Mouse (Mus musculus) testis, postnatal 10 days (tissue): ENCODE data around the gene Mrpl23.

Experiments
- DNase-seq: peaks from one replicate; pipeline ENCODE4 v3.0.0; 2021; ENCODE audit warnings: low spot score

The Mrpl23 gene

DNA sequence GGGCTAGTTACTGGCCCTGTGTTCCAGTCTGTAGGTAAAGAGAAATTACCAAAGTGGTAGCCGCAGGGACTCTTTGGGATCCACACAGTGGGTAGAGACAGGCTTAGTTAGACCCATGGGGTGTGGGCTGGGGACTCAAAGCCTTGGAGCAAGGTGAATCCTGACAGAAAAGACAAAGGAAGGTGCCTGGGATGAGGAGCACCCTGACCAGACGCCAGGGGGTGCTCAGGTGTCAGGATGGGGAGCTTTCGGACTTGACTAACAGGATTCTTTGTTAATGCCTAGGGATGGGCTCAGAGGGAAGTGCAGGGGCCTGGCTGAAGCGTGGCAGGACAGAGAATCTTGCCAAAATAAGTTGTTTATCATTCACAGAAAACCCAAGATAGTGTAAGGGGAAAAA, 10.1 kb upstream of the Mrpl23 start:
- peak; percentile 82 for DNase-seq

GRCm38 (mm10) chr7:142523200-142523990, 9.1 kb upstream of the Mrpl23 start:
- no peak for DNase-seq

GRCm38 (mm10) chr7:142525342-142526178, 6.9 kb upstream of the Mrpl23 start:
- no peak for DNase-seq

DNA sequence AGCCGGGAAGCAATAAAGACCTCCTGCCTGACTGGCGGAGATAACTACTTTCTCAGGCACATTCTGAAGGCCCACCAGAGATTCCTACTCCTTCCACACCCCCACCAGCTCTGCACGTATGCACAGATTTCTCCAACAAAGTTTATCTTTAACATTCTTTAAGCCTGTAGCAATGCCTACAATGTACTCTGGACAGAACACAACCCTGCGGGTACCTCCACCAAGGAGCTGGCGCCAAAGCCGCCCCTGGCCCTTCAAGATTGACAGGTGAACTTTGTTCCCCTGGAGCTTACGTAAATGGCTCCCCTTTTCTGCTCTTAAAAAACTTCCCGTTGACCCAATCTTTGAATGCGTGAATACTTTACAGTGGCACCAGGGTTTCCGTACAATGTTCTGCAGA, 3.1 kb upstream of the Mrpl23 start:
- DNase-seq = no peak

- DNase-seq = no peak
Measured at GRCm38 (mm10) chr7:142531973-142532521, 439 bp upstream of the Mrpl23 start.

DNA sequence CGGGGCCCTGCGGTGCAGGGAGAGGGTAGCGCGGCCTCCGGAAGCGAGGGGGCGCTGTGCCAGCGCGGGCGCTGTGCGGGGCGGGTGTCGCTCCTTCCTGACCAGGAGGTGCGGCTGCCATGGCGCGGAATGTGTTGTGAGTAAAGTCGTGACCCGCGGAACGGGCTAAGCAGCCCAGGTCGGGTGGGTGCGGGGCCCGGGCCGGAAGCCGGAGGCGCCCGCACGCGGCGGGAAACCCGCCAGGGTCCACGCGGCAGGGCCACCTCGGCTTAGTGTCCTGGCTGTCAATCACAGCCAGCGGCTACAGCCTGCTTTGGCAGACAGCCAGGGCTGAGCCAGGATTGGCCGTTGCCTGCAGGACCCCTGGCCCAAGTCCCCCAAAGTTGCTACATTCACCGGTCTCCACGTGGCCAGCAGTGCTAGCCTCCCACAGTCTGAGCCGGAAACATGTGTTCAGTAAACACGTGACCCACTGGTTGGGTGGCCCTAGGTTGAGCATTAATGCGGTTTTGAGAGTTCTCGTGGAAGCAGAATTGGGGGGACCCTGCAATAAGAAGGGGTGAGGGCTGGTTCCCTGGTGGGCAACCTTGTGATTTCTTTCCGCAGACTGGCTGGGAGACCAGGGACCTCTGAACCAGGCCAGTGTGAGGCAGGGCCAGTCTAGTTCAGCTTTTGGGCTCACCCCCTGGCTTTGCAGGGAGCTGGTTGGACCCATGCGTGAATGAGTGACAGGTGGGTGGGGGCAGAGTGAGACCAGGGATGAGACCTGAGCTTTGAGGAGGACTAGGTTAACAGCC, 771 bp downstream of the Mrpl23 start:
- DNase-seq = peak; percentile 95

- no peak for DNase-seq
Measured at GRCm38 (mm10) chr7:142535116-142535515, 2.6 kb downstream of the Mrpl23 start.

- DNase-seq = no peak
Measured at GRCm38 (mm10) chr7:142535832-142536231, 3.3 kb downstream of the Mrpl23 start.

DNA sequence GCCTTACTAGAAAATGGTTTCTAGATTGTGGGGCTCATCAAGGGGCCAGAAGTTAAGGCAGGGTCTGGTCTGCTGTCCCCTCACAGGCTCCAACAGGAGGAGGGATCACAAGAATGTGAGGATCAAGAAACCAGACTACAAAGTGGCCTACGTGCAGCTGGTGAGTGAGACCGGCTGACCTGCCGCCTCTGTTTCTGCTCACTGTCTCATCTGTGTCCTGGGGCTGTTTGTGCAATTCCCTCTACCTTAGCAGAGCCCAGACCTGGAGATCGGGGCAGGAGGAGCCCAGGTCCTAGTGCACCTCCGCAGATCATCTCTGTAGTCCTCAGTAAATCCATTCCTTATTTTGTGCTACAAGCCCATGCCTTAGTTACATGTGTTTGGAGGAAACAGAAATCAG, 4.7 kb downstream of the Mrpl23 start:
- DNase-seq = no peak

DNA sequence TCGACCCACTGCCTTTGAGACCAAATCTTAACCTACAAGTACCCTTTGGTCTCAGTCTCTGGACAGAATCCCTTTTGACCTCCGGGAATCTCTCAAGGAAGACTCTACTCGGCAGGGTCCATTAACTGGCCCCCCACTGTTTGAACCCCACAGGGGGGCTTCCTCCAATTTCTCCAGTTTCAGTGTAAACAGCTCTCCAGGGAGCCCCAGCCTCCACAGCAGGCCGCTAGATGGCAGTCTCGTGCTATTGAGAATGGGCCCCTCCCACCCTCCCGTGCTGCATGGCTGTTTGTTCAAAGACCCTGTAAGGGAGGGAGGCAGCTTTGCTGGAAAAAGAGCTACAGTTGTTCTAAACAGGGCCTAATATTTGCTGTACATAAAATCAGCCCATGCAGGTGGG, 5.4 kb downstream of the Mrpl23 start:
- DNase-seq = peak; percentile 87

DNA sequence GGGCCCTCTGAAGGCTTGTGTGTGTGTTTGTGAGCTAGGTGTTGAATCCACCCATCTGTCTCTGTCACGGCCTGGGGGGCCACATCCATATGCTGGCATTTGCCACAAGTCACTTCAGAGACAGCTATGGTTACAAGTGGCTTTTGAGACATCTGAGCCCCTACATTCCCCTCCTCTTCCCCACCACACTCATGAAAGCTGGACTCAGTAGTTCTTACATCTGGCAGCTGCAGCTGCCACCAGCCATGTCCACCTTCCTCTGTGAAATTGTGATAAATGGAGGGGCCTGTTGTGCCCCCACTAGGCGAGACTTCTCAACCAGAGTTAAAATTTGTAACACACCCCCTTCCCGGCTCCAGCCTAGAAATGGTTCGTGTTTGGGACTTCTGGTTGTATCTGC, 5.8 kb downstream of the Mrpl23 start:
- no peak for DNase-seq

DNA sequence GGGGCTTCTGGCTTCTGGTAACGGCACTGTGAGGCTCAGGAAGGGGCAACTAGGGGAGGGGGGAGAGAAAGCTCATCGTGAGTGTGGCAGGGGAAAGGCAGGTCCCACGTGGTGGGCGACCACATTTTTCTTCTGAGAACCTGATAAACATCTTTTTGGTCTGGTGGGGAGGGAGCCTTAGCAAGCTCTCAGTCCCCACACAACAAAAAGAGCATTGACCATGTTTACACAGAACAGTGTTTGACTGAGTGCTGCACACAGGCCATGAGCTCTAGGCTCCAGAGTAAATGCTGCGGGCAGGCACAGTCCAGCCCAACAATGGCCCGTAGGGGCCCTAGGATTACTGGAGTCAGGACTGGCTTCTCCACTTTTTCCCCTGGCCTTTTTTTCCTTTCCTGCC, 6.3 kb downstream of the Mrpl23 start:
- DNase-seq = no peak

- DNase-seq = no peak
Measured at GRCm38 (mm10) chr7:142539828-142540227, 7.3 kb downstream of the Mrpl23 start.

GRCm38 (mm10) chr7:142542771-142543303, 10.4 kb downstream of the Mrpl23 start:
- DNase-seq = no peak

- no peak for DNase-seq
Measured at GRCm38 (mm10) chr7:142545967-142546366, 13.5 kb downstream of the Mrpl23 start.

DNA sequence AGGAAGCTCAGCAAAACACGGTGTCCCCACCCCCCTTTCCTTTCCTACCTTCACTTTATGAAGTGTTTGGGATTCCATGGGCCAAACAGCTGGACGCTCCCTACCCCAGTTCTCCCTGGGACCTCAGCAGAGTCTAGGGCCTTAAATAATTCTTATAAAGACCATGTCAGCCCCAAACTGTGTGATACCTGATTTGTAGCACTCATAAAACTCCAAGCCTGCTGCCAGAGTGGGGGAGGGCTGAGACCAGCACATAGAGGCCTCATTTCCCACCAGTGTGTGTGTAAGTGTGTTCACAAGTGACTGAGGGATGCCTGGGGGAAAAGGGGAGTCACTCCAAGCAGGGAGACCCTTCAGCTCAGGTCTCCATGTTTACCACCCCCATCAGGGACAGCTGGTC, 15.4 kb downstream of the Mrpl23 start:
- DNase-seq = no peak

- DNase-seq = no peak
Measured at GRCm38 (mm10) chr7:142548706-142549105, 16.2 kb downstream of the Mrpl23 start.

DNA sequence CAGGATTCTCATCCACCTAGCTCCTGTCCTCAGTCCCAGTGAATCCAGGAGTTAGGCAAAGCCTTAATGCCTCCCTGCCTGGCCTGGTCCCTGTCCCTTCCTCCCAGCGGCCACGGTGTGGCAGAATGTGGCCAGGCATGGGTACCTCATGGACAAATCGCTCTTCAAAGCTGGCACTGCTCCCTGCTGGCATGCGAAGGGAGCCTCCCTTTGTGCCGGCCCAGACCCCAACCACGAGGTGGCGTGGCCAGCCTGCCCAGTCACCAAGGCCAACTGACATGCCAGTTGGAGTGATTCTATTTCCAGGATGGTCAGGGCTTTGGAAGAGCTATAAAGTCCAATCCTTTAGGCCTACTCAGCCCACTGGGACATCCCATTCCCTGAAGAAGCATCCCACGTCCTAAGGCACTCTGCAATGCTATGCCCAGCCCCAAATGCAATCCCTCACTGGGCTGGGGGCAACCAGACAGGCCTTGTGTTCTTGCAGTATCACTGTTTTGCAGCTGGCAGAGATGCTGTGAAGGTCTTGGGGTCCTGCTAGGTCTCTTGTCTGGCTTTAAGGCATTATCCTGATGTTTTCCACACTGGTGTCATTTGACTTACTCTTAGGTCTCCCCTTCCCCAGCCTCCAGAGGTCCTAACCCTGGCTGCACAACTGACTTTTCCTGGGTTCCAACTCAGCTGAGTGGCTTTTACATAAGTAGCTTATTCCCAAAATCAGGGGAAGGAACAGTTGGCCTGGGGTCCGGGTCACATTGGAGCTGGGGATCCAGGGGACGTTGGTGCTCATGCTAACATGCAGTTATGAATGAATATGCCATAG, 17.7 kb downstream of the Mrpl23 start:
- DNase-seq = peak; percentile 79

- no peak for DNase-seq
Measured at GRCm38 (mm10) chr7:142550935-142551373, 18.5 kb downstream of the Mrpl23 start.

DNA sequence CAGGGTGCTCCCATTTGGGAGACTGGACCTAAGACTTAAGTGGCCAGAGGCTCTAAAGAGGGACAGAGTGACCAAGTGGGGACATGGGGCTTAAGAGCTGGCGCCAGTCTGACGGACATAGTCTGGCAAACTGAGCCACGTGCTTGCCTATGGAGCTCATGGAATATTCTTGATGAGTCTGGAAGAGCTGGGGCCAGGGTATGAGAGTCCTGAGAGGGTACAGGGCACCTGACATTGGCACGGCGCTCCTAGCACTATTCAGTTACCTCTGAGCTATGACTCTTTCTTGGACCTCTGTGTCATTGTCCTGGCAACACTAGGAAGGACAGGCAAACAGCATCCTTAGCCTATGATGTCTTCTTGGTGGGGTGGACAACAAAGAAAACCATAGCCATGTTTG, 19.2 kb downstream of the Mrpl23 start:
- DNase-seq = no peak
